Mouse (Mus musculus): ENCODE data around the gene Slc25a5. TPM values are rescaled to one million over a fixed set of nuclear protein-coding genes. Genes with fewer than 3 reads are reported as not detected.

Slc25a5 gene
- polyA plus RNA-seq, 1 experiment from 2014 or later, result 565 TPM

DNA sequence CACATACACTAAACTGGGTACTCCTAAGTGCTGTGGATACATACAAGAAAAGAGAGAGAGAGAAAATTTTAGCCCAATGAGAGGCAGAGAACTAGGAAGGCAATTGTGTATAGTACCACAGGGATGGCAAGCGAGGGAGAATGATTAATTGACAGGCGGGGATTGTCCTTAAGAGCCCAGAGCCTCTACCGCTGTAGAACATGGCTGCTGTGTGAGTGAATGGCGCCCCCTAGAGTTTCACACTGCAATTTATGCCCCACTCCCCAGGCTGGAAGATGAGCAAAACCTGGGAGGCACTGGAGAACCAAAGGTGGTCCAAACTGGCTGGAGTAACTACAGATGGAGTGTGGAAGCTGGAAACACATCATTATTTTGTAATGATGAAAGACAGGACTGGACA lies 24.8 kb downstream of the Slc25a5 start:
- H3K36me3 ChIP-seq, result no peaks in the 10 kb centered on the region
- no peak overlapping the region for H3K4me2 ChIP-seq
- H3K27me3 ChIP-seq, result no peaks in the 10 kb centered on the region
- H3K4me3 ChIP-seq, result no peak overlapping the region
- WGBS, result 9% methylated on average over 4 of the region's 4 CpGs
- H3K9ac ChIP-seq, result no peak overlapping the region
- peaks cover 13% of the 10 kb centered on the region; the same call in 1 of the 2 replicates for H3K4me1 ChIP-seq (replicated peaks)
- no peaks in the 10 kb centered on the region for H3K9me3 ChIP-seq
- H3K27ac ChIP-seq (replicated peaks), result no peak overlapping the region
- ATAC-seq (ENCODE audit: low read depth), result peak; percentile 55; the same call in 1 of the 2 replicates

GRCm38 (mm10) chrX:36823932-36824711 lies 28.7 kb downstream of the Slc25a5 start:
- Histone ChIP-seq H3K4me3 (no peak overlapping the region), H3K4me1 (replicated peaks) (no peaks in the 10 kb centered on the region), H3K9ac (no peak overlapping the region), H3K27ac (replicated peaks) (no peak overlapping the region), H3K27me3 (no peaks in the 10 kb centered on the region), H3K36me3 (no peaks in the 10 kb centered on the region), H3K9me3 (no peaks in the 10 kb centered on the region), H3K4me2 (no peak overlapping the region)
- WGBS, result 86% methylated on average over 10 of the region's 10 CpGs
- no peak for ATAC-seq (ENCODE audit: low read depth)

GRCm38 (mm10) chrX:36825032-36825431 lies 29.6 kb downstream of the Slc25a5 start:
- no peaks in the 10 kb centered on the region for H3K27me3 ChIP-seq
- no peaks in the 10 kb centered on the region for H3K4me1 ChIP-seq (replicated peaks)
- no peak overlapping the region for H3K4me3 ChIP-seq
- H3K36me3 ChIP-seq, result no peaks in the 10 kb centered on the region
- H3K27ac ChIP-seq (replicated peaks), result no peak overlapping the region
- H3K9ac ChIP-seq, result no peak overlapping the region
- H3K9me3 ChIP-seq, result no peaks in the 10 kb centered on the region
- no peak for ATAC-seq (ENCODE audit: low read depth)
- no peak overlapping the region for H3K4me2 ChIP-seq
- WGBS, result 56% methylated on average over 2 of the region's 2 CpGs

DNA sequence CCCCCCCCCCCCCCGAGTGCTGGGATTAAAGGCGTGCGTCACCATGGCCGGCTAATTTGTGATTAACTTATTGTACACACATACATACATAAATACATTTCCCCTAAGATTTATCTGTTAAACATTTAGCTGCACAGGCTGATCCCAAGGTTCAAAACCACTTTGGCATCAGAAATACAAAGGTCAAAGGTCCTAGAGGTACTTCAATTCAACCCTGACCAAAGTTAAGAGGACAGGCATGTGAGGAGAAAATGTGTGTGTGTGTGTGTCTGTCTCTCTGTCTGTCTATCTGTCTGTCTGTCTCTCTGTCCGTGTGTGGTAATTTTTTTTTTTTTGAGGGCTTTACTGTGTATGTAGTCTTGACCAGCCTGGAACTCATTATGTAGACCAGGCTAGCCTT lies 31.4 kb downstream of the Slc25a5 start:
- ATAC-seq (ENCODE audit: low read depth), result no peak
- no peak overlapping the region for H3K9ac ChIP-seq

GRCm38 (mm10) chrX:36830271-36830670 lies 34.8 kb downstream of the Slc25a5 start:
- H3K4me1 ChIP-seq (replicated peaks), result peaks cover 4% of the 10 kb centered on the region; the same call in 1 of the 2 replicates
- H3K9me3 ChIP-seq, result no peaks in the 10 kb centered on the region
- H3K9ac ChIP-seq, result no peak overlapping the region
- ATAC-seq (ENCODE audit: low read depth), result no peak
- H3K4me3 ChIP-seq, result no peak overlapping the region
- H3K4me2 ChIP-seq, result no peak overlapping the region
- WGBS, result 37% methylated on average over 5 of the region's 5 CpGs
- H3K27me3 ChIP-seq, result no peaks in the 10 kb centered on the region
- no peaks in the 10 kb centered on the region for H3K36me3 ChIP-seq
- H3K27ac ChIP-seq (replicated peaks), result no peak overlapping the region

More for the DNA sequence above, 31.4 kb downstream of the Slc25a5 start:
- H3K9me3 ChIP-seq, result no peaks in the 10 kb centered on the region
- WGBS, result 97% methylated on average over 4 of the region's 5 CpGs
- H3K27me3 ChIP-seq, result no peaks in the 10 kb centered on the region
- no peak overlapping the region for H3K27ac ChIP-seq (replicated peaks)
- no peaks in the 10 kb centered on the region for H3K36me3 ChIP-seq
- H3K4me1 ChIP-seq (replicated peaks), result no peaks in the 10 kb centered on the region
- no peak overlapping the region for H3K4me2 ChIP-seq
- no peak overlapping the region for H3K4me3 ChIP-seq

- WGBS, result 70% methylated on average over 4 of the region's 4 CpGs
- H3K4me3 ChIP-seq, result no peak overlapping the region
- H3K9ac ChIP-seq, result no peak overlapping the region
- H3K4me1 ChIP-seq (replicated peaks), result peaks cover 4% of the 10 kb centered on the region; the same call in 1 of the 2 replicates
- H3K9me3 ChIP-seq, result no peaks in the 10 kb centered on the region
- H3K27ac ChIP-seq (replicated peaks), result no peak overlapping the region
- H3K4me2 ChIP-seq, result no peak overlapping the region
- no peaks in the 10 kb centered on the region for H3K36me3 ChIP-seq
- H3K27me3 ChIP-seq, result no peaks in the 10 kb centered on the region
- ATAC-seq (ENCODE audit: low read depth), result no peak
Observed at GRCm38 (mm10) chrX:36831632-36832031, 36.2 kb downstream of the Slc25a5 start.

DNA sequence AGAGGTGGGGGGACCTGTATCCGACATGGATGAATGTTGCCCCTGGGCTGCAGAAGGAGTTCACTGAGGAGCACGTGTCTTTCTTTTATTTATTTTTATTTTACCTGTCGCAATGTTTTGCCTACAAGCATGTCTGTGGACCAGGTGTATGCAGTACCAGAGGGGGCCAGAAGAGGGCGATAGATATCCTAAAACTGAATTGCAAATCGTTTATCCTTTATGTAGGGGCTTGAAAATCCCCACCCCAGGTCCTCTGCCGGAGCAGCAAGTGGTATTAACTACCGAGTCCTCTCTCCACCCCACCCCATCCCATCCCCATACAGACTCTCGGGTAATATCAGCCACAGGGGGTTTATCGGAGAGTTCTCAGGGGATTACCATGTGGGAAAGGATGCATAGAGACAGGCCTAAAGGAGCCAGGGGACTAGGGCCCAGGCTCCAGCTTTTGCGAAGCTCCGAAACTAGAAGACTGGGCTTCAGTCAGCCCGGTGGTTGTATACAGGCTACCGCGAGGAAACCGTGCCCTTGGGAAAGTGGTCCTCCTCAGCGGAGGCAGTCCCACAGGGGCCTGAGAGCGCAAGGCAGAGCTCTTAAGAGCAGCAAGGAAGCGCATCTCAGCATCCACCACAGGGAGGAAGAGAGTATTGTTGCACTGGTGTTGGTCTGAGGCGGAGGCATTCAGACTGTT lies 38.1 kb downstream of the Slc25a5 start:
- ATAC-seq (ENCODE audit: low read depth), result peak; percentile 61
- Histone ChIP-seq H3K9ac (peak overlapping the region; percentile 58), H3K27ac (replicated peaks) (0 out of 2 replicates have a peak overlapping the region, but pooled peaks have one; percentile 23), H3K27me3 (no peaks in the 10 kb centered on the region), H3K9me3 (no peaks in the 10 kb centered on the region), H3K4me3 (peak overlapping the region; percentile 29), H3K4me1 (replicated peaks) (peaks cover 4% of the 10 kb centered on the region; the same call in 1 of the 2 replicates), H3K36me3 (no peaks in the 10 kb centered on the region), H3K4me2 (peak overlapping the region; percentile 49)
- 22% methylated on average over 19 of the region's 19 CpGs for WGBS

GRCm38 (mm10) chrX:36837069-36837676 lies 41.7 kb downstream of the Slc25a5 start:
- H3K36me3 ChIP-seq, result no peaks in the 10 kb centered on the region
- H3K9me3 ChIP-seq, result no peaks in the 10 kb centered on the region
- WGBS, result 64% methylated on average over 6 of the region's 6 CpGs
- H3K4me3 ChIP-seq, result no peak overlapping the region
- H3K27me3 ChIP-seq, result no peaks in the 10 kb centered on the region
- no peak overlapping the region for H3K9ac ChIP-seq
- ATAC-seq (ENCODE audit: low read depth), result no peak
- H3K4me1 ChIP-seq (replicated peaks), result peaks cover 4% of the 10 kb centered on the region; the same call in 1 of the 2 replicates
- H3K27ac ChIP-seq (replicated peaks), result no peak overlapping the region
- no peak overlapping the region for H3K4me2 ChIP-seq

DNA sequence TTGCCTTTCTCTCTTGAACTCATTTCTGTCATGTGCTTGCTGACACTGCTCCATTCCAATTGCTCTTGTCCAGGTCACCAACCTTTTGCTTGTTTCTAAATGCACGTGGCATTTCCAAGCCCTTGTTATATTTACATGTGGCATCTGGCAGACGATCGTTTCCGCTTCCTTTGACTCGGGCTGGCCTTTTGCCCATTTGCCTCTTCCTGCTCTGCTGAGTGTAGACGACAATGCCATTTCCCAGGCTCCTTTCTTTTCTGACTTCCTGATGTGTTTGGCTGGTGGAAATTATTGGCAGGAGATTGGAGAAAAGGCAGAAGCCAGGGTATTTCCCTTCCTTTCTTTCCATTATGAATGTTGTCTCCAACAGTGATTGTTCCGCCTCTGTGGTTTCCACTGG lies 43.9 kb downstream of the Slc25a5 start:
- no peaks in the 10 kb centered on the region for H3K27me3 ChIP-seq
- WGBS, result 71% methylated on average over 7 of the region's 7 CpGs
- no peak overlapping the region for H3K9ac ChIP-seq
- no peaks in the 10 kb centered on the region for H3K36me3 ChIP-seq
- H3K27ac ChIP-seq (replicated peaks), result no peak overlapping the region
- ATAC-seq (ENCODE audit: low read depth), result no peak
- H3K4me2 ChIP-seq, result no peak overlapping the region
- H3K4me3 ChIP-seq, result no peak overlapping the region
- no peaks in the 10 kb centered on the region for H3K9me3 ChIP-seq
- H3K4me1 ChIP-seq (replicated peaks), result no peaks in the 10 kb centered on the region

DNA sequence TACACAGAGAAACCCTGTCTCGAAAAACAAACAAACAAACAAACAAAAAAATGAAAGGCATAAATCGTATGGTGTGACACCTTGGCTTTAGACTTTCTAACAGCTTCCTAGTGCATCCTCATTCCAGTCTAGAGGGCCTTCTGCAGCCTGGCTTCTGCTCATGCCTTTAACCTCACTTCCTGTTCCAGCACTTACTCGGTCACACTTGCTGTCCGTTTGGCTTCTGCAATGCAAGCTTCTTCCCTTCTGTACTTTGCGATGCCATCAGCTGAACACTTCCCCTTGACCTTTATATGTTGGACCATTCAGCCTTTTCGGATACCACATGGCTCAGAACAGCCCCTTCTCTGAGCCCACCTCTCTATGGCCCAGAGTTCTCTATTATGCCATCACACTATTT lies 46.2 kb downstream of the Slc25a5 start:
- Histone ChIP-seq H3K36me3 (no peaks in the 10 kb centered on the region), H3K4me2 (no peak overlapping the region), H3K9ac (no peak overlapping the region), H3K4me1 (replicated peaks) (no peaks in the 10 kb centered on the region), H3K27me3 (no peaks in the 10 kb centered on the region), H3K27ac (replicated peaks) (no peak overlapping the region), H3K9me3 (no peaks in the 10 kb centered on the region), H3K4me3 (no peak overlapping the region)
- ATAC-seq (ENCODE audit: low read depth), result no peak
- 92% methylated on average over 6 of the region's 6 CpGs for WGBS

DNA sequence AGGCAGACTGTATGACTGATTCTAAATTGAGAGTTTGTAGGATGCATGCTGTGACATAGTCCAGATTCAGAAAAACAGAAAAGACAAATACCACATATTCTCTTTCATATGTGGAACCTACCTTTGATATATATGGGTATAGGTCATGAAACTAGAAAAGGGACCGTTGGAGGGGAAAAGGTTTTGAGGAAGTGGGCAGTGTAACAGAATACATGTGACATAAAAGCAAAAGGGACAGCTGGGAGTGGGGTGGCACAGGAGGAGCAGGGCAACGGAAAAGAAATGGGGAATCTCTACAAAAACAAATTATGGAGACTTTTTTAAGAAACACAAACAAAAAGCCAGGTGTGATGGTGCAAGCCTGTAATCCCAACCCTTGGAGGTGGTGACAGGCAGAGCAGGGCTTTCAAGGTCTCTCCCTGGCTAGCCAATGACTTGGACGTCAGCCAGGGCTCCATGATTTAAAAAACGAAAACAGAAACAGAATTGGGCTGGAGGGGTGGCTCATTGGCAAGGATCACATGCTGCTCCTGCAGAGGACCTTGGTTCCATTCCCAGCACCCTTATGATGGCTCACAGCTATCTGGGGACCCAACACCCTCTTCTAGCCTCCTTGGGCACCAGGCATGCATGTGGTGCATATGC lies 48.0 kb downstream of the Slc25a5 start:
- Histone ChIP-seq H3K27ac (replicated peaks) (no peak overlapping the region), H3K4me2 (no peak overlapping the region), H3K9ac (no peak overlapping the region), H3K4me1 (replicated peaks) (no peaks in the 10 kb centered on the region), H3K4me3 (no peak overlapping the region), H3K27me3 (no peaks in the 10 kb centered on the region), H3K36me3 (no peaks in the 10 kb centered on the region), H3K9me3 (no peaks in the 10 kb centered on the region)
- ATAC-seq (ENCODE audit: low read depth), result no peak
- WGBS, result 77% methylated on average over 4 of the region's 4 CpGs

- Histone ChIP-seq H3K9me3 (no peaks in the 10 kb centered on the region), H3K36me3 (0 out of 2 replicates have a peak, but pooled peaks cover 1% of the 10 kb centered on the region), H3K27me3 (no peaks in the 10 kb centered on the region), H3K27ac (replicated peaks) (no peak overlapping the region), H3K4me1 (replicated peaks) (no peaks in the 10 kb centered on the region), H3K4me2 (no peak overlapping the region), H3K9ac (no peak overlapping the region), H3K4me3 (no peak overlapping the region)
- WGBS, result 89% methylated on average over 1 of the region's 1 CpGs
- ATAC-seq (ENCODE audit: low read depth), result no peak
Observed at GRCm38 (mm10) chrX:36847152-36847551, 51.7 kb downstream of the Slc25a5 start.

All from neural tube, embryonic 13.5 days (tissue).